Mouse (Mus musculus): Measurements from ENCODE around the gene Zfand2b.

DNA sequence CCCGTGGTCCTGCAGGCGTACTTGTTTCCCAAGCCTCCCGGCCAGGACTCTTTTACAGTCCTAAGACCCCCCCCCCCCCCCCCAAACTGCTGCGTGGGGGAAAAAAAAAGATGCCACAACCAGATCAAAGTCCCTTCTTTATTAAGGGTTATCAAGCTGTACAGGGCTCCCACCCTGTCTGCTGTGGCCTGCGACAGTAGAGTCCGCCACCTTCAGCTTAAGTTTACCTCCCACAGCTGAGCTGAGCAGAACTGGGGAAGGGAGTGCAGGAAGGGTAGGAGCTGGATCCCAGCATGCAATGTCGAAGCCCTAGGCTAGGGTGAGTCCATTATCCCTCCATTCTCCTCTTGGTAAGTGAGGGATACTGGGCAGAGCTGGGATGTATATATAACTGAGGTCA is 12.3 kb downstream of the Zfand2b start:
- TF ChIP-seq CTCF (IDR thresholded peaks at IDR 0.05; ENCODE audit: control insufficient read depth, insufficient read depth, insufficient replicate concordance, low read depth, low read length) (no peak), POLR2A (IDR thresholded peaks at IDR 0.05; ENCODE audit: control insufficient read depth, low read depth, low read length) (no peak)

All from testis, adult 2 months (tissue).